Mouse (Mus musculus) neural tube, embryonic 11.5 days (tissue): Measurements from ENCODE around the gene L3hypdh. TPM values are rescaled to one million over a fixed set of nuclear protein-coding genes. Genes with fewer than 3 reads are reported as not detected.

Experiments used
- ATAC-seq: fragments of 200-750 bp; cut with Nextera tagmentation; 2 replicates; pipeline ENCODE4 v1.8.0; 2017; ENCODE audit warnings: moderate number of reproducible peaks, mild to moderate bottlenecking, moderate TSS enrichment, moderate library complexity; ENCODE audit not compliant: insufficient read depth, low FRiP score, low TSS enrichment
- DNase-seq: peaks from one replicate; pipeline ENCODE4 v3.0.0-alpha.2; 2015; ENCODE audit warnings: low spot score
- H3K27ac ChIP-seq: fragments of 300-500 bp; sonication (generic); 2 replicates; pipeline ENCODE4 v1.5.1; 2014; ENCODE audit warnings: low read depth, mild to moderate bottlenecking, low read length
- H3K27me3 ChIP-seq: fragments of 300-500 bp; sonication (generic); 2 replicates; pipeline ENCODE4 v1.6.1; 2014; ENCODE audit warnings: mild to moderate bottlenecking, low read length, mixed read lengths; ENCODE audit not compliant: control insufficient read depth, insufficient read depth
- H3K36me3 ChIP-seq: fragments of 300-500 bp; sonication (generic); 2 replicates; pipeline ENCODE4 v1.6.1; 2014; ENCODE audit warnings: mild to moderate bottlenecking, low read length, moderate library complexity, mixed read lengths; ENCODE audit not compliant: control insufficient read depth, insufficient read depth
- H3K4me1 ChIP-seq: fragments of 300-500 bp; sonication (generic); 2 replicates; pipeline ENCODE4 v1.6.1; 2014; ENCODE audit warnings: low read length, mixed read lengths; ENCODE audit not compliant: control insufficient read depth, insufficient read depth
- H3K4me2 ChIP-seq: fragments of 300-500 bp; sonication (generic); 2 replicates; pipeline ENCODE4 v1.6.1; 2014; ENCODE audit warnings: low read depth, mild to moderate bottlenecking, moderate library complexity
- H3K4me3 ChIP-seq: fragments of 300-500 bp; sonication (generic); 2 replicates; pipeline ENCODE4 v1.5.1; 2014; ENCODE audit warnings: low read depth, low read length
- H3K9ac ChIP-seq: fragments of 300-500 bp; sonication (generic); 2 replicates; pipeline ENCODE4 v1.6.1; 2014; ENCODE audit warnings: mild to moderate bottlenecking, low read length
- H3K9me3 ChIP-seq: fragments of 300-500 bp; sonication (generic); 2 replicates; pipeline ENCODE4 v1.6.1; 2016; ENCODE audit warnings: low read length; ENCODE audit not compliant: control insufficient read depth
- WGBS: fragments of 180-500 bp; shearing (Covaris S2); extraction: QIAGEN DNeasy Blood & Tissue Kit; methylation state at CpG from one replicate; pipeline ENCODE4 v1.1.7; 2014; 5-methylcytosine and 5-hydroxymethylcytosine counted together
- polyA plus RNA-seq: library from polyadenylated mRNA; unstranded; fragments of >200 nt; fragmentation: Nextera tagmentation; extraction: Ambion mirVana; gene quantifications from 2 replicates; pipeline ENCODE4 v1.2.1, GENCODE M21; 2014

Gene L3hypdh
- polyA plus RNA-seq, 1 experiment from 2014 or later: 8.2 TPM

- Histone ChIP-seq H3K4me2 (no peak overlapping the region), H3K27ac (no peak overlapping the region), H3K4me3 (no peak overlapping the region), H3K27me3 (no peaks in the 10 kb centered on the region), H3K9me3 (no peaks in the 10 kb centered on the region), H3K4me1 (0 out of 2 replicates have a peak, but pooled peaks cover 3% of the 10 kb centered on the region), H3K36me3 (peaks cover 2% of the 10 kb centered on the region; the same call in 1 of the 2 replicates), H3K9ac (no peak overlapping the region)
- DNase-seq: no peak
- 81% methylated on average over 4 of the region's 4 CpGs for WGBS
- no peak for ATAC-seq
Measured at GRCm38 (mm10) chr12:72089802-72090201, 4.6 kb upstream of the L3hypdh start.

- Histone ChIP-seq H3K4me1 (peaks cover 3% of the 10 kb centered on the region; the same call in 1 of the 2 replicates), H3K27me3 (no peaks in the 10 kb centered on the region), H3K4me3 (peak overlapping the region; percentile 69), H3K27ac (peak overlapping the region; percentile 97), H3K9ac (peak overlapping the region; percentile 93), H3K9me3 (no peaks in the 10 kb centered on the region), H3K36me3 (no peaks in the 10 kb centered on the region), H3K4me2 (peak overlapping the region; percentile 67)
- WGBS: 2% methylated on average over 18 of the region's 18 CpGs
- DNase-seq (no peak), ATAC-seq (no peak)
Measured at GRCm38 (mm10) chr12:72086166-72086825, 1.1 kb upstream of the L3hypdh start.

GRCm38 (mm10) chr12:72085024-72085328 is 263 bp downstream of the L3hypdh start:
- no peak for DNase-seq
- WGBS: under 1% methylated on average over 31 of the region's 31 CpGs
- ATAC-seq: peak; percentile 59
- Histone ChIP-seq H3K4me3 (peak overlapping the region; percentile 69), H3K4me2 (peak overlapping the region; percentile 79), H3K27me3 (no peaks in the 10 kb centered on the region), H3K4me1 (peaks cover 3% of the 10 kb centered on the region; the same call in 1 of the 2 replicates), H3K9ac (peak overlapping the region; percentile 79), H3K36me3 (no peaks in the 10 kb centered on the region), H3K27ac (peak overlapping the region; percentile 86), H3K9me3 (no peaks in the 10 kb centered on the region)

GRCm38 (mm10) chr12:72084261-72085023 is 797 bp downstream of the L3hypdh start:
- ATAC-seq: 0 out of 2 replicates have a peak, but pooled peaks have one; percentile 0

GRCm38 (mm10) chr12:72083265-72083664 is 2.0 kb downstream of the L3hypdh start:
- WGBS: 86% methylated on average over 9 of the region's 9 CpGs
- H3K27ac ChIP-seq: no peak overlapping the region
- H3K4me1 ChIP-seq: peaks cover 3% of the 10 kb centered on the region; the same call in 1 of the 2 replicates
- DNase-seq: no peak
- H3K9me3 ChIP-seq: no peaks in the 10 kb centered on the region
- no peaks in the 10 kb centered on the region for H3K36me3 ChIP-seq
- H3K9ac ChIP-seq: no peak overlapping the region
- H3K27me3 ChIP-seq: no peaks in the 10 kb centered on the region
- H3K4me3 ChIP-seq: no peak overlapping the region
- ATAC-seq: no peak
- H3K4me2 ChIP-seq: no peak overlapping the region

More at GRCm38 (mm10) chr12:72084261-72085023, 797 bp downstream of the L3hypdh start:
- Histone ChIP-seq H3K4me1 (peaks cover 3% of the 10 kb centered on the region; the same call in 1 of the 2 replicates), H3K4me2 (peak overlapping the region; percentile 79), H3K4me3 (peak overlapping the region; percentile 69), H3K27ac (peak overlapping the region; percentile 86), H3K27me3 (no peaks in the 10 kb centered on the region), H3K9me3 (no peaks in the 10 kb centered on the region), H3K36me3 (no peaks in the 10 kb centered on the region), H3K9ac (peak overlapping the region; percentile 79)
- WGBS: 4% methylated on average over 46 of the region's 46 CpGs
- peak; percentile 53 for DNase-seq

- H3K4me3 ChIP-seq: no peak overlapping the region
- 34% methylated on average over 18 of the region's 18 CpGs for WGBS
- no peak overlapping the region for H3K9ac ChIP-seq
- H3K9me3 ChIP-seq: no peaks in the 10 kb centered on the region
- no peak for DNase-seq
- no peaks in the 10 kb centered on the region for H3K36me3 ChIP-seq
- no peaks in the 10 kb centered on the region for H3K27me3 ChIP-seq
- no peak overlapping the region for H3K27ac ChIP-seq
- no peak for ATAC-seq
- no peaks in the 10 kb centered on the region; the same call in 1 of the 2 replicates for H3K4me1 ChIP-seq
- peak overlapping the region; percentile 15; the same call in 1 of the 2 replicates for H3K4me2 ChIP-seq
Measured at GRCm38 (mm10) chr12:72082370-72082769, 2.9 kb downstream of the L3hypdh start.

- Histone ChIP-seq H3K4me1 (no peaks in the 10 kb centered on the region; the same call in 1 of the 2 replicates), H3K4me2 (no peak overlapping the region), H3K36me3 (no peaks in the 10 kb centered on the region), H3K27ac (no peak overlapping the region), H3K27me3 (no peaks in the 10 kb centered on the region), H3K9ac (no peak overlapping the region), H3K9me3 (no peaks in the 10 kb centered on the region), H3K4me3 (no peak overlapping the region)
- DNase-seq (no peak), ATAC-seq (no peak)
- WGBS: 76% methylated on average over 3 of the region's 3 CpGs
Measured at GRCm38 (mm10) chr12:72081961-72082360, 3.3 kb downstream of the L3hypdh start.

GRCm38 (mm10) chr12:72078248-72078647 is 7.0 kb downstream of the L3hypdh start:
- 88% methylated on average over 3 of the region's 3 CpGs for WGBS
- H3K27me3 ChIP-seq: no peaks in the 10 kb centered on the region

More at GRCm38 (mm10) chr12:72078248-72078647, 7.0 kb downstream of the L3hypdh start:
- ATAC-seq (no peak), DNase-seq (no peak)
- Histone ChIP-seq H3K27ac (no peak overlapping the region), H3K9me3 (no peaks in the 10 kb centered on the region), H3K9ac (no peak overlapping the region), H3K4me1 (no peaks in the 10 kb centered on the region), H3K36me3 (no peaks in the 10 kb centered on the region), H3K4me3 (no peak overlapping the region), H3K4me2 (no peak overlapping the region)
